Mouse (Mus musculus) mesoderm, embryonic 11.5 days (tissue): Measurements from ENCODE around the gene Flnb.

Source experiments
- DNase-seq: peaks from one replicate; pipeline ENCODE4 v3.0.0-alpha.2; 2012; ENCODE audit warnings: low read depth, low spot score

The Flnb gene

GRCm38 (mm10) chr14:7826151-7826937 is 8.6 kb downstream of the Flnb start:
- no peak for DNase-seq

GRCm38 (mm10) chr14:7829181-7829580 is 11.4 kb downstream of the Flnb start:
- DNase-seq = no peak

- DNase-seq = no peak
Observed at GRCm38 (mm10) chr14:7831770-7832439, 14.1 kb downstream of the Flnb start.

- DNase-seq = no peak
Observed at GRCm38 (mm10) chr14:7832440-7832783, 14.7 kb downstream of the Flnb start.

- DNase-seq = no peak
Observed at GRCm38 (mm10) chr14:7833458-7833857, 15.7 kb downstream of the Flnb start.

GRCm38 (mm10) chr14:7838564-7839089 is 20.9 kb downstream of the Flnb start:
- no peak for DNase-seq

GRCm38 (mm10) chr14:7839950-7840514 is 22.3 kb downstream of the Flnb start:
- no peak for DNase-seq

GRCm38 (mm10) chr14:7842631-7843332 is 25.0 kb downstream of the Flnb start:
- DNase-seq = no peak

- no peak for DNase-seq
Observed at GRCm38 (mm10) chr14:7846696-7847095, 28.9 kb downstream of the Flnb start.

- peak; percentile 63 for DNase-seq
Observed at GRCm38 (mm10) chr14:7847746-7848232, 30.0 kb downstream of the Flnb start.

GRCm38 (mm10) chr14:7850913-7851312 is 33.2 kb downstream of the Flnb start:
- no peak for DNase-seq

- no peak for DNase-seq
Observed at GRCm38 (mm10) chr14:7851543-7852065, 33.8 kb downstream of the Flnb start.

- peak; percentile 65 for DNase-seq
Observed at GRCm38 (mm10) chr14:7853691-7854090, 35.9 kb downstream of the Flnb start.

GRCm38 (mm10) chr14:7854366-7854765 is 36.6 kb downstream of the Flnb start:
- DNase-seq = no peak

- no peak for DNase-seq
Observed at GRCm38 (mm10) chr14:7855101-7855500, 37.3 kb downstream of the Flnb start.

GRCm38 (mm10) chr14:7855501-7855900 is 37.7 kb downstream of the Flnb start:
- DNase-seq = no peak

- no peak for DNase-seq
Observed at GRCm38 (mm10) chr14:7856348-7856747, 38.6 kb downstream of the Flnb start.

- DNase-seq = no peak
Observed at GRCm38 (mm10) chr14:7857835-7858234, 40.1 kb downstream of the Flnb start.

GRCm38 (mm10) chr14:7858430-7858829 is 40.7 kb downstream of the Flnb start:
- no peak for DNase-seq

- no peak for DNase-seq
Observed at GRCm38 (mm10) chr14:7860525-7861154, 42.9 kb downstream of the Flnb start.

GRCm38 (mm10) chr14:7861275-7861674 is 43.5 kb downstream of the Flnb start:
- DNase-seq = no peak
